Mouse (Mus musculus) forebrain, embryonic 11.5 days (tissue): Measurements from ENCODE around the gene Crybg1. TPM values are rescaled to one million over a fixed set of nuclear protein-coding genes. Genes with fewer than 3 reads are reported as not detected.
"Not testable (repeated sequence)": the region's sequence is repeated elsewhere in the genome, so short reads cannot be mapped to it uniquely, and the experiment has no call there.

Experiments
- ATAC-seq: fragments of 200-750 bp; cut with Nextera tagmentation; replicated peaks from 2 replicates; pipeline ENCODE4 v1.8.0; 2017; ENCODE audit warnings: moderate TSS enrichment; ENCODE audit not compliant: low FRiP score
- DNase-seq: peaks from one replicate; pipeline ENCODE4 v3.0.0-alpha.2; 2017; ENCODE audit warnings: low spot score
- H3K27ac ChIP-seq: fragments of 300-500 bp; sonication (generic); 2 replicates; pipeline ENCODE4 v1.5.1; 2014; ENCODE audit warnings: low read depth, low read length
- H3K27me3 ChIP-seq: fragments of 300-500 bp; sonication (generic); 2 replicates; pipeline ENCODE4 v1.6.1; 2014; ENCODE audit warnings: mild to moderate bottlenecking, low read length, mixed read lengths; ENCODE audit not compliant: control insufficient read depth, insufficient read depth
- H3K36me3 ChIP-seq: fragments of 300-500 bp; sonication (generic); 2 replicates; pipeline ENCODE4 v1.6.1; 2014; ENCODE audit warnings: mild to moderate bottlenecking, low read length, moderate library complexity, mixed read lengths; ENCODE audit not compliant: control insufficient read depth, insufficient read depth
- H3K4me1 ChIP-seq: fragments of 300-500 bp; sonication (generic); replicated peaks from 2 replicates; pipeline ENCODE4 v1.6.1; 2014; ENCODE audit warnings: low read length, mixed read lengths; ENCODE audit not compliant: control insufficient read depth, insufficient read depth
- H3K4me2 ChIP-seq: fragments of 300-500 bp; sonication (generic); 2 replicates; pipeline ENCODE4 v1.6.1; 2014; ENCODE audit warnings: low read depth, mild to moderate bottlenecking, low read length, moderate library complexity, mixed read lengths; ENCODE audit not compliant: severe bottlenecking
- H3K4me3 ChIP-seq: fragments of 300-500 bp; sonication (generic); 2 replicates; pipeline ENCODE4 v1.5.1; 2014; ENCODE audit warnings: low read depth, low read length
- H3K9ac ChIP-seq: fragments of 300-500 bp; sonication (generic); 2 replicates; pipeline ENCODE4 v1.6.1; 2014; ENCODE audit warnings: low read length
- H3K9me3 ChIP-seq: fragments of 300-500 bp; sonication (generic); 2 replicates; pipeline ENCODE4 v1.6.1; 2016; ENCODE audit warnings: low read length, mixed read lengths; ENCODE audit not compliant: control insufficient read depth
- WGBS: fragments of 180-500 bp; shearing (Covaris S2); extraction: QIAGEN DNeasy Blood & Tissue Kit; methylation state at CpG from one replicate; pipeline ENCODE4 v1.1.7; 2014; 5-methylcytosine and 5-hydroxymethylcytosine counted together
- polyA plus RNA-seq: library from polyadenylated mRNA; unstranded; fragments of >200 nt; fragmentation: Nextera tagmentation; extraction: Ambion mirVana; gene quantifications from 2 replicates; pipeline ENCODE4 v1.2.1, GENCODE M21; 2014

Crybg1 gene
- polyA plus RNA-seq, 1 experiment from 2014 or later = 0.24 TPM

GRCm38 (mm10) chr10:43982470-43982869 is 166.2 kb downstream of the Crybg1 start:
- no peak overlapping the region for H3K4me3 ChIP-seq
- no peak overlapping the region for H3K9ac ChIP-seq
- no peaks in the 10 kb centered on the region for H3K27me3 ChIP-seq
- no peak overlapping the region for H3K4me2 ChIP-seq
- no peaks in the 10 kb centered on the region for H3K9me3 ChIP-seq
- no peaks in the 10 kb centered on the region for H3K4me1 ChIP-seq
- WGBS = 94% methylated on average over 6 of the region's 6 CpGs
- no peak for DNase-seq
- no peak overlapping the region for H3K27ac ChIP-seq
- no peaks in the 10 kb centered on the region for H3K36me3 ChIP-seq
- ATAC-seq = no peak

- not testable (repeated sequence) for H3K36me3 ChIP-seq, H3K9me3 ChIP-seq, ATAC-seq, H3K27ac ChIP-seq, H3K4me2 ChIP-seq, H3K4me1 ChIP-seq, H3K4me3 ChIP-seq, H3K9ac ChIP-seq, H3K27me3 ChIP-seq, DNase-seq
- WGBS = 88% methylated on average over 3 of the region's 3 CpGs
Observed at GRCm38 (mm10) chr10:43980742-43981141, 167.9 kb downstream of the Crybg1 start.

- Histone ChIP-seq H3K27me3 (no peaks in the 10 kb centered on the region), H3K9me3 (no peaks in the 10 kb centered on the region), H3K4me3 (no peak overlapping the region), H3K4me2 (no peak overlapping the region), H3K27ac (no peak overlapping the region), H3K9ac (no peak overlapping the region), H3K36me3 (no peaks in the 10 kb centered on the region), H3K4me1 (no peaks in the 10 kb centered on the region)
- 92% methylated on average over 1 of the region's 1 CpGs for WGBS
- ATAC-seq = no peak
- no peak for DNase-seq
Observed at GRCm38 (mm10) chr10:43980080-43980479, 168.6 kb downstream of the Crybg1 start.

DNA sequence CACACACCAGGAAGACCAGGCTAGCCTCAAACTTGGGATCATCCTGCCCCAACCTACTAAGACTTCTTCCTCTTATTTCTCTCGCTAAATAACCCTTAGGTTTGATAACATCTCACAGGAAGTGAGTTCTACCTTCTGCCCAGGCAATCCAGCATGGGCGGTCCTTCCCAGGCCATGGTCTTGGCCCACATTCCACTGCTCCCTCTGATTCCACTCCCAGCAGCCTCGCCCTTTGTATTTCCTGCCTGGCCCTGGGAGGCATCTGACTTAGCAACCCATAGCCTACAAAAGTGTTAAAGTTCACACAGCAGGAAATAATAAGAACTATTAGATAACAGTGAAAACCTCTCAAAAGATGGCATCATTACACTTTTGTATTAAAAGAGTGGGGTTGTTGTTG is 171.3 kb downstream of the Crybg1 start:
- 78% methylated on average over 3 of the region's 3 CpGs for WGBS
- ATAC-seq = no peak

GRCm38 (mm10) chr10:43973244-43973643 is 175.4 kb downstream of the Crybg1 start:
- no peak overlapping the region for H3K27ac ChIP-seq
- no peaks in the 10 kb centered on the region for H3K27me3 ChIP-seq
- WGBS = 61% methylated on average over 2 of the region's 2 CpGs
- H3K4me1 ChIP-seq = no peaks in the 10 kb centered on the region
- H3K4me2 ChIP-seq = no peak overlapping the region
- H3K36me3 ChIP-seq = no peaks in the 10 kb centered on the region
- no peaks in the 10 kb centered on the region for H3K9me3 ChIP-seq
- no peak overlapping the region for H3K9ac ChIP-seq
- H3K4me3 ChIP-seq = no peak overlapping the region
- DNase-seq (no peak), ATAC-seq (no peak)

More for the DNA sequence above, 171.3 kb downstream of the Crybg1 start:
- Histone ChIP-seq H3K4me2 (no peak overlapping the region), H3K36me3 (no peaks in the 10 kb centered on the region), H3K27ac (no peak overlapping the region), H3K27me3 (no peaks in the 10 kb centered on the region), H3K9me3 (no peaks in the 10 kb centered on the region), H3K4me3 (no peak overlapping the region), H3K9ac (no peak overlapping the region), H3K4me1 (no peaks in the 10 kb centered on the region)
- DNase-seq = no peak

GRCm38 (mm10) chr10:43964943-43965342 is 183.7 kb downstream of the Crybg1 start:
- WGBS = 72% methylated on average over 2 of the region's 2 CpGs
- no peak for ATAC-seq
- H3K9ac ChIP-seq = no peak overlapping the region
- H3K27me3 ChIP-seq = no peaks in the 10 kb centered on the region
- no peaks in the 10 kb centered on the region for H3K4me1 ChIP-seq
- H3K4me2 ChIP-seq = no peak overlapping the region
- no peak for DNase-seq
- H3K9me3 ChIP-seq = no peaks in the 10 kb centered on the region
- no peaks in the 10 kb centered on the region for H3K36me3 ChIP-seq
- no peak overlapping the region for H3K4me3 ChIP-seq
- H3K27ac ChIP-seq = no peak overlapping the region

- Histone ChIP-seq H3K27ac (no peak overlapping the region), H3K4me1 (no peaks in the 10 kb centered on the region), H3K4me2 (no peak overlapping the region), H3K9me3 (no peaks in the 10 kb centered on the region), H3K36me3 (no peaks in the 10 kb centered on the region), H3K27me3 (no peaks in the 10 kb centered on the region), H3K4me3 (no peak overlapping the region), H3K9ac (no peak overlapping the region)
- ATAC-seq (peak; percentile 49; the same call in 1 of the 2 replicates), DNase-seq (peak; percentile 82)
Observed at GRCm38 (mm10) chr10:43953942-43954341, 194.7 kb downstream of the Crybg1 start.

DNA sequence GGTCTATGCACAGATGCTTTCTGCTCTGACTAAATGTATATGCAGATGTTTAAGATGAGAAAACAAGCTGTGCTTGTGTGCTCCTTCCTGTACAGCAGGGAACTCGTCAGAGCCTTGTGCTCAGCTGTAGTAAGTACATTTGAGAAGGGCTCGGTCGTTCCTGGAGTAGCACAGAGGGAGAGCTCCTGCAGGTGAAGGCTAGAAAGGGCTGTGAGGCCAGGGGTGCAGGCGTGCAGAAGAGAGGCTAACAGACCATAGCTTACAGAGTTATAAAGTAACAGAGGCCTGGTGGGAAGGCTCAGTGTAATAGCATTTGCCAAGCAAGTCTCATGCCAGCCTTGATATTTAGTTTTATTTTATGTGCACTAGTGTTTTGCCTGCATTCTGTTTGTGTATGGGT is 203.2 kb downstream of the Crybg1 start:
- H3K4me3 ChIP-seq = no peak overlapping the region
- no peak for ATAC-seq
- H3K27me3 ChIP-seq = no peaks in the 10 kb centered on the region
- no peaks in the 10 kb centered on the region for H3K4me1 ChIP-seq
- no peak for DNase-seq
- H3K4me2 ChIP-seq = no peak overlapping the region
- 87% methylated on average over 4 of the region's 4 CpGs for WGBS
- H3K9ac ChIP-seq = no peak overlapping the region
- no peaks in the 10 kb centered on the region for H3K9me3 ChIP-seq
- H3K27ac ChIP-seq = no peak overlapping the region
- H3K36me3 ChIP-seq = no peaks in the 10 kb centered on the region

- H3K36me3 ChIP-seq = no peaks in the 10 kb centered on the region
- H3K9ac ChIP-seq = no peak overlapping the region
- DNase-seq = no peak
- 54% methylated on average over 4 of the region's 4 CpGs for WGBS
- H3K27ac ChIP-seq = no peak overlapping the region
- H3K9me3 ChIP-seq = no peaks in the 10 kb centered on the region
- no peak for ATAC-seq
- no peak overlapping the region for H3K4me2 ChIP-seq
- H3K27me3 ChIP-seq = no peaks in the 10 kb centered on the region
- no peak overlapping the region for H3K4me3 ChIP-seq
- H3K4me1 ChIP-seq = no peaks in the 10 kb centered on the region
Observed at GRCm38 (mm10) chr10:43943736-43944135, 204.9 kb downstream of the Crybg1 start.
